Mouse (Mus musculus): ENCODE measurements at regions not wholly inside any gene's neighbourhood (a gene's known extent, or its start where the extent isn't known, plus 50 kb on each side); places are given as distances from the start of the nearest gene placed in this dataset.

- H3K4me3 ChIP-seq (replicated peaks; ENCODE audit: insufficient read depth, low read depth, low read length) = no peak overlapping the region
- no peak for TF ChIP-seq CTCF (IDR thresholded peaks at IDR 0.05; ENCODE audit: borderline replicate concordance, insufficient read depth, low read depth, low read length)
- no peak for TF ChIP-seq POLR2A (IDR thresholded peaks at IDR 0.05; ENCODE audit: borderline replicate concordance, insufficient read depth, low read length)
- H3K27ac ChIP-seq (ENCODE audit: insufficient read depth, low read length) = no peak overlapping the region
- no peak for DNase-seq
- no peaks in the 10 kb centered on the region for H3K27me3 ChIP-seq (ENCODE audit: control insufficient read depth, insufficient read depth, low read length)
- no peaks in the 10 kb centered on the region for H3K4me1 ChIP-seq (ENCODE audit: control insufficient read depth, insufficient read depth, low read length)
These were observed 752.3 kb downstream of the Adgrl2 start for GRCm38 (mm10) chr3:148238093-148238492.

- no peaks in the 10 kb centered on the region for H3K27me3 ChIP-seq (ENCODE audit: control insufficient read depth, insufficient read depth, low read length)
- no peak for TF ChIP-seq CTCF (IDR thresholded peaks at IDR 0.05; ENCODE audit: borderline replicate concordance, insufficient read depth, low read depth, low read length)
- TF ChIP-seq POLR2A (IDR thresholded peaks at IDR 0.05; ENCODE audit: borderline replicate concordance, insufficient read depth, low read length) = no peak
- no peak overlapping the region for H3K4me3 ChIP-seq (replicated peaks; ENCODE audit: insufficient read depth, low read depth, low read length)
- DNase-seq = no peak
- WGBS = 54% methylated on average over 6 of the region's 6 CpGs
- no peaks in the 10 kb centered on the region for H3K4me1 ChIP-seq (ENCODE audit: control insufficient read depth, insufficient read depth, low read length)
- no peak overlapping the region for H3K27ac ChIP-seq (ENCODE audit: insufficient read depth, low read length)
These were observed 752.8 kb downstream of the Adgrl2 start for GRCm38 (mm10) chr3:148237555-148237954.

GRCm38 (mm10) chr3:148233616-148234015, 756.7 kb downstream of the Adgrl2 start:
- no peak for DNase-seq
- H3K27me3 ChIP-seq (ENCODE audit: control insufficient read depth, insufficient read depth, low read length) = no peaks in the 10 kb centered on the region
- no peak overlapping the region for H3K4me3 ChIP-seq (replicated peaks; ENCODE audit: insufficient read depth, low read depth, low read length)
- no peaks in the 10 kb centered on the region for H3K4me1 ChIP-seq (ENCODE audit: control insufficient read depth, insufficient read depth, low read length)
- WGBS = 89% methylated on average over 2 of the region's 2 CpGs
- H3K27ac ChIP-seq (ENCODE audit: insufficient read depth, low read length) = no peak overlapping the region
- TF ChIP-seq CTCF (IDR thresholded peaks at IDR 0.05; ENCODE audit: borderline replicate concordance, insufficient read depth, low read depth, low read length) (no peak), POLR2A (IDR thresholded peaks at IDR 0.05; ENCODE audit: borderline replicate concordance, insufficient read depth, low read length) (no peak)

DNA sequence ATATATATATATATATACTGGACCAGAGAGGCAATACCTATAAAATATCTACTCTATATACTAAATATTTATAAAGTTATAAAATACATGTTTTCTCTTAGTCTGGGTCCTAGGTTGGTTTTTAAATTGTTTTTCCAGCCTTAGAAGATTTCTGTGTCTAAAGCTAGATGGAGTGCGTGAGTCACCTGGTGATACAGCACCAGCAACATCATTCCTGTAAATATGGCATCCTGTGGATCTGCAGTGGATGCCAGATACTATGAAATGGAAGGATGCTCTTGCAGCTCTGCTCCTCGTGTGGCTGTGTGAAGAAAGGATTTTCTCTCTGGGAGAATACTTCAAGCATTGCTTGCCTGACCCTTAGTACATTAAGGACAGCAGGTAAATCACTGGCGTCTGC, 761.2 kb downstream of the Adgrl2 start:
- no peak for DNase-seq
- 53% methylated on average over 3 of the region's 3 CpGs for WGBS
- TF ChIP-seq CTCF (IDR thresholded peaks at IDR 0.05; ENCODE audit: borderline replicate concordance, insufficient read depth, low read depth, low read length) (no peak), POLR2A (IDR thresholded peaks at IDR 0.05; ENCODE audit: borderline replicate concordance, insufficient read depth, low read length) (no peak)
- no peak overlapping the region for H3K4me3 ChIP-seq (replicated peaks; ENCODE audit: insufficient read depth, low read depth, low read length)
- H3K27me3 ChIP-seq (ENCODE audit: control insufficient read depth, insufficient read depth, low read length) = no peaks in the 10 kb centered on the region; the same call in 1 of the 2 replicates
- no peaks in the 10 kb centered on the region for H3K4me1 ChIP-seq (ENCODE audit: control insufficient read depth, insufficient read depth, low read length)
- no peak overlapping the region for H3K27ac ChIP-seq (ENCODE audit: insufficient read depth, low read length)

DNA sequence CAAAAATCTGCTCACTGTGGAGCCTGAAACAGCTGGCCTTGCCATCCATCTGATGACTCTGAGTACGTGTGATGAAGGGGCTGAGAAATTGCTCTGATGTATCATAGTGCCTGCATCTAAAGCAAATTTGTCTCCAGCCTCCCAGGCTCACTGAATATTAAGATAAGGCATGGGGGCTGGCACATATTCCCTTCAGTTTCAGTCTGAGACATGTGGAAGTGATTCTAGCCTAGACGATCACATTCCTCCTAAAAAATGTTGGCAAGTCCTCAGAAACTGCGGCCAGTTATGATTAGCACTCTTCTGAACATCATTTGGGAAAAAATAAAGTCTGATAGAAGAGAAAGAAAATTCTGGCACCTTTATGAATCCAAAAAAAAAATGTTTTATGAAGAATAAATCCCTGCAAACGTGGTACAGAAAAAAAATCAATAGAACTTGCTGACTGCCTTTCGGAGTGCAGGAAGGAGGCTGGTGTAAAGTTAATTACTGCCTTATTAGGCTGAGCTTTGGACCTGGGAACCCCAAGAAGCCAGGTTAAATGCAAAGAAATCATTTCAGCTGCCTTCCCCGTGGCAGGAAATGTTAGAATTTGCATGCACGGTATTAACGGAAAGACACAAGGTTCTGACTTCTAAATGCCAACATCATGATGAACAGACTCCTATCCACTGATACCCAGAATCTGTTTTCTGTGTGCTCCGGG, 762.2 kb downstream of the Adgrl2 start:
- Histone ChIP-seq H3K4me3 (replicated peaks; ENCODE audit: insufficient read depth, low read depth, low read length) (no peak overlapping the region), H3K4me1 (ENCODE audit: control insufficient read depth, insufficient read depth, low read length) (no peaks in the 10 kb centered on the region), H3K27me3 (ENCODE audit: control insufficient read depth, insufficient read depth, low read length) (no peaks in the 10 kb centered on the region; the same call in 1 of the 2 replicates), H3K27ac (ENCODE audit: insufficient read depth, low read length) (no peak overlapping the region)
- WGBS = 52% methylated on average over 9 of the region's 9 CpGs
- no peak for TF ChIP-seq CTCF (IDR thresholded peaks at IDR 0.05; ENCODE audit: borderline replicate concordance, insufficient read depth, low read depth, low read length)
- no peak for TF ChIP-seq POLR2A (IDR thresholded peaks at IDR 0.05; ENCODE audit: borderline replicate concordance, insufficient read depth, low read length)
- DNase-seq = no peak

- TF ChIP-seq POLR2A (IDR thresholded peaks at IDR 0.05; ENCODE audit: borderline replicate concordance, insufficient read depth, low read length) (no peak), CTCF (IDR thresholded peaks at IDR 0.05; ENCODE audit: borderline replicate concordance, insufficient read depth, low read depth, low read length) (no peak)
- no peak for DNase-seq
- Histone ChIP-seq H3K4me3 (replicated peaks; ENCODE audit: insufficient read depth, low read depth, low read length) (no peak overlapping the region), H3K27me3 (ENCODE audit: control insufficient read depth, insufficient read depth, low read length) (no peaks in the 10 kb centered on the region), H3K4me1 (ENCODE audit: control insufficient read depth, insufficient read depth, low read length) (no peaks in the 10 kb centered on the region), H3K27ac (ENCODE audit: insufficient read depth, low read length) (no peak overlapping the region)
- 97% methylated on average over 5 of the region's 5 CpGs for WGBS
These were observed 769.5 kb downstream of the Adgrl2 start for GRCm38 (mm10) chr3:148220826-148221225.

GRCm38 (mm10) chr3:148220024-148220590, 770.2 kb downstream of the Adgrl2 start:
- peak in 1 of 2 experiments; percentile 8 for DNase-seq
- 45% methylated on average over 10 of the region's 10 CpGs for WGBS
- Histone ChIP-seq H3K4me1 (ENCODE audit: control insufficient read depth, insufficient read depth, low read length) (no peaks in the 10 kb centered on the region), H3K27me3 (ENCODE audit: control insufficient read depth, insufficient read depth, low read length) (no peaks in the 10 kb centered on the region), H3K27ac (ENCODE audit: insufficient read depth, low read length) (no peak overlapping the region), H3K4me3 (replicated peaks; ENCODE audit: insufficient read depth, low read depth, low read length) (no peak overlapping the region)
- no peak for TF ChIP-seq CTCF (IDR thresholded peaks at IDR 0.05; ENCODE audit: borderline replicate concordance, insufficient read depth, low read depth, low read length)

- Histone ChIP-seq H3K4me3 (replicated peaks; ENCODE audit: insufficient read depth, low read depth, low read length) (no peak overlapping the region), H3K4me1 (ENCODE audit: control insufficient read depth, insufficient read depth, low read length) (no peaks in the 10 kb centered on the region), H3K27me3 (ENCODE audit: control insufficient read depth, insufficient read depth, low read length) (no peaks in the 10 kb centered on the region), H3K27ac (ENCODE audit: insufficient read depth, low read length) (no peak overlapping the region)
- WGBS = 33% methylated on average over 3 of the region's 3 CpGs
- DNase-seq = no peak
- no peak for TF ChIP-seq CTCF (IDR thresholded peaks at IDR 0.05; ENCODE audit: borderline replicate concordance, insufficient read depth, low read depth, low read length)
- no peak for TF ChIP-seq POLR2A (IDR thresholded peaks at IDR 0.05; ENCODE audit: borderline replicate concordance, insufficient read depth, low read length)
These were observed 788.2 kb downstream of the Adgrl2 start for GRCm38 (mm10) chr3:148202148-148202547.

All from cerebellum, adult 2 months (tissue).